In the genomic region with DNA sequence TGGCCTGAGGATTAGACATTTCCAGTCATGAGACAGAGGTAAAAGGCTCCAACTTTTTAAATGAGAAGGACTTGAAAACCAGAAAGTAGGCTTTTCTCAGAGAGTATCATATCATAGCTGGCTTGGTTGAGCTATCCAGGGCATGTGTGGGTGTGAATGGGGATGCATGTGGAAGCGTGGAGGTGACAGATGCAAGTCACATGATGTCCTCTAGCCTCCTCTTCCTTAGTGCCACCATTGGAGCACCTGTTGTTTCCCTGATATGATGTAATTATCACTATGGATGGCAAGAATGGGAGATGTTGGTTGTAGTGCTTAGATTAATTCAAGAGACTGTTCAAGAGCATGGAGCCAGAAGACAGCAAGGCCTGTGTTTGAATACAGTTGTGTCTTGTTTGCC, we compare ENCODE assay signal across 16 mouse cellular contexts.
"Had no signal": no experiment of that assay in that cellular context is flagged by ENCODE, and none has a peak within 500 bp of the region (broad histone marks: within the 10 kb centered on the region; RNA-seq: fewer than 3 reads in every experiment).

No protein-coding gene starts in this region.

- H3K27ac ChIP-seq: neural tube, embryonic 13.5 days; neural tube, embryonic 15.5 days; stomach, embryonic 15.5 days; stomach, postnatal 0 days had no signal

- DNase-seq: retina, postnatal 1 day; right cerebral cortex, adult 18-20 months; right cerebral cortex, postnatal 14 days; right cerebral cortex, postnatal 25 days; right cerebral cortex, postnatal 4 days; spleen, adult 18-20 months; thymus, adult 18-20 months; thymus, adult 2 months; thymus, postnatal 14 days; thymus, postnatal 25 days; thymus, postnatal 36 days; thymus, postnatal 4 days had no signal

- H3K9ac ChIP-seq: neural tube, embryonic 13.5 days; neural tube, embryonic 15.5 days; stomach, embryonic 15.5 days had no signal

- H3K4me2 ChIP-seq: neural tube, embryonic 13.5 days; neural tube, embryonic 15.5 days; stomach, embryonic 15.5 days had no signal

- H3K9me3 ChIP-seq: neural tube, embryonic 13.5 days; neural tube, embryonic 15.5 days; stomach, embryonic 15.5 days had no signal

- H3K36me3 ChIP-seq: neural tube, embryonic 13.5 days; neural tube, embryonic 15.5 days; stomach, embryonic 15.5 days had no signal

- H3K27me3 ChIP-seq: neural tube, embryonic 13.5 days; neural tube, embryonic 15.5 days; stomach, embryonic 15.5 days had no signal

- H3K4me1 ChIP-seq: stomach, embryonic 15.5 days had no signal

- H3K4me3 ChIP-seq: neural tube, embryonic 13.5 days; neural tube, embryonic 15.5 days; stomach, embryonic 15.5 days had no signal
